Mouse (Mus musculus) kidney, postnatal 0 days (tissue): ENCODE measurements around the gene Bbx. TPM values are rescaled to one million over a fixed set of nuclear protein-coding genes. Genes with fewer than 3 reads are reported as not detected.
A peak's percentile ranks its signal among the peaks of the same experiment; 100 is the strongest.

Source experiments
- ATAC-seq: fragments of 200-750 bp; cut with Nextera tagmentation; replicated peaks from 2 replicates; pipeline ENCODE4 v1.8.0; 2017; ENCODE audit warnings: low read depth, moderate number of reproducible peaks, moderate TSS enrichment, moderate library complexity; ENCODE audit not compliant: low FRiP score
- DNase-seq: peaks from one replicate; pipeline ENCODE4 v3.0.0-alpha.2; 2016; ENCODE audit warnings: low spot score
- H3K27ac ChIP-seq: fragments of 300-500 bp; sonication (generic); 2 replicates; pipeline ENCODE4 v1.5.1; 2014; ENCODE audit warnings: mild to moderate bottlenecking
- H3K27me3 ChIP-seq: fragments of 300-500 bp; sonication (generic); 2 replicates; pipeline ENCODE4 v1.6.1; 2014; ENCODE audit warnings: low read length, mixed read lengths; ENCODE audit not compliant: insufficient read depth
- H3K36me3 ChIP-seq: fragments of 300-500 bp; sonication (generic); 2 replicates; pipeline ENCODE4 v1.6.1; 2014; ENCODE audit warnings: low read length, mixed read lengths; ENCODE audit not compliant: insufficient read depth
- H3K4me1 ChIP-seq: fragments of 300-500 bp; sonication (generic); replicated peaks from 2 replicates; pipeline ENCODE4 v1.6.1; 2014; ENCODE audit warnings: antibody characterized with exemption, low read length, mixed read lengths; ENCODE audit not compliant: insufficient read depth
- H3K4me2 ChIP-seq: fragments of 300-500 bp; sonication (generic); 2 replicates; pipeline ENCODE4 v1.6.1; 2014; ENCODE audit warnings: mild to moderate bottlenecking, low read length, moderate library complexity, mixed read lengths
- H3K4me3 ChIP-seq: fragments of 300-500 bp; sonication (generic); replicated peaks from 2 replicates; pipeline ENCODE4 v1.5.1; 2014; ENCODE audit warnings: low read depth, low read length
- H3K9ac ChIP-seq: fragments of 300-500 bp; sonication (generic); 2 replicates; pipeline ENCODE4 v1.6.1; 2014; ENCODE audit warnings: low read depth, low read length
- H3K9me3 ChIP-seq: fragments of 300-500 bp; sonication (generic); replicated peaks from 2 replicates; pipeline ENCODE4 v1.6.1; 2016; ENCODE audit warnings: low read length, inconsistent platforms, mixed read lengths
- CTCF ChIP-seq: IDR thresholded peaks from 2 replicates; pipeline ENCODE4 v1.5.1; 2016; ENCODE audit warnings: antibody characterized with exemption, low read depth, mild to moderate bottlenecking, moderate library complexity
- WGBS: fragments of 180-500 bp; shearing (Covaris S2); extraction: QIAGEN DNeasy Blood & Tissue Kit; methylation state at CpG from one replicate; pipeline ENCODE4 v1.1.7; 2014; 5-methylcytosine and 5-hydroxymethylcytosine counted together
- polyA plus RNA-seq: library from polyadenylated mRNA; unstranded; fragments of >200 nt; fragmentation: Nextera tagmentation; extraction: Ambion mirVana; gene quantifications from 2 replicates; pipeline ENCODE4 v1.2.1, GENCODE M21; 2015

Gene Bbx
- polyA plus RNA-seq, 1 experiment from 2014 or later = 25.5 TPM

DNA sequence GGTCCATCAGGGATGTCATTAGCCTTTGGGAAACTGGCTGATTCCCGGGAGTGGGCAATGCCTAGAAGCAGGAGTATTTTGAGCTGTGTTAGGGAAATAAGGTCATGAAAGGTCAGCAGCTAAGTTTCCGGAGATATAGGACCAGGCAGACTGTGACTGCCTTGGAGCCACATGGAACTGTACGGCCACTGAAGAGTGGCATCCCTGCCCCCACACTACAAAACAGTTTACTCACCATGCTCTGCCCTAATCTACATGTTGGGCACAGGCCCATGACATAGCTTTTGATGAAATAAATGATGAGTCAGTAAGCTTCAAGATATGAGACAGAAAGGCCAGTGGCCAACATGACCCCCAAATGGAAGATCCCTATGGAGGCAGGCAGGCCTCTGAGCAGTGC, 60.7 kb downstream of the Bbx start:
- Histone ChIP-seq H3K4me2 (no peak overlapping the region), H3K4me3 (no peak overlapping the region), H3K9ac (no peak overlapping the region), H3K9me3 (no peaks in the 10 kb centered on the region), H3K27ac (no peak overlapping the region), H3K36me3 (no peaks in the 10 kb centered on the region), H3K27me3 (no peaks in the 10 kb centered on the region), H3K4me1 (peaks cover 4% of the 10 kb centered on the region; the same call in 1 of the 2 replicates)
- no peak for ATAC-seq
- 18% methylated on average over 3 of the region's 3 CpGs for WGBS
- TF ChIP-seq CTCF = no peak
- DNase-seq = no peak

DNA sequence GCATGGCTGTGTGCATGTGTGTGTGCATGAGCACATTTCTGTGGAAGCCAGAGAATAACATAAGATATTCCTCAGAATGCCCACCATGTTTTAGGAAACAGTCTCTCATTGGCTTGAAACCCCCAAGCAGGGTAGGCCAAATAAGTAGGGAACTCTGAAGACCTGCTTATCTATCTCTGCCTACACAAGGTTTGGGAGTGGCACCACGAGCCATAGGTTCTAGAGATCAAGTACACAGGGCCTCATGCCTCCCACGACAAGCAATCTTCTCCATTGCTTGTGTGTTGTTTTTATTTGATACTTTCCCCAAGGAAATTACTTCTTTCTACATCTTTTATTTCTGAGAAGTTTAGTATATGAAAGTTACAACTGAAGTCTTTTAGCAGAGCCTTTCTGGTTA, 61.8 kb downstream of the Bbx start:
- 70% methylated on average over 2 of the region's 2 CpGs for WGBS
- no peak for ATAC-seq
- Histone ChIP-seq H3K4me2 (no peak overlapping the region), H3K9ac (no peak overlapping the region), H3K27ac (no peak overlapping the region), H3K4me3 (no peak overlapping the region), H3K9me3 (no peaks in the 10 kb centered on the region), H3K36me3 (no peaks in the 10 kb centered on the region), H3K4me1 (peaks cover 4% of the 10 kb centered on the region; the same call in 1 of the 2 replicates), H3K27me3 (no peaks in the 10 kb centered on the region)
- TF ChIP-seq CTCF = no peak
- DNase-seq = no peak

DNA sequence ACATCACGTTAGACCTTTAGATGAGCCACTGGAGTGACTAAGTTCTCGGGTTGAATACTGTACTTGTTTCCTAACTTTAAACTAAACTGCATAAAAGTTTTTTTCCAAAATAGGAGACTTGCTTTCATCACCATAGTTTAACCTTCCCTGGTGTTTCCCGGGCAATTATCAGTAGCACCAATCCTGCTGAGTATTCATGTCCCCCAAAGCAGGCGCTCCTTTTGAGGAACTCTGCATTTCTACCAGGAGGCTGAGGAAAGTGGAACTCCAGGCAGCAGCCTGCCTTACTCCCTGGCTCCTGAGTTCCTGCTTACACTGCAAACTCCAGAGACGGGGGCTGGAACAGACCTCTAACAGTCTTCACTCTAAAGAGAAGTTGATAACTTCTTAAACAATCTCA, 65.6 kb downstream of the Bbx start:
- no peak for ATAC-seq
- no peak for TF ChIP-seq CTCF
- WGBS = 61% methylated on average over 5 of the region's 5 CpGs

DNA sequence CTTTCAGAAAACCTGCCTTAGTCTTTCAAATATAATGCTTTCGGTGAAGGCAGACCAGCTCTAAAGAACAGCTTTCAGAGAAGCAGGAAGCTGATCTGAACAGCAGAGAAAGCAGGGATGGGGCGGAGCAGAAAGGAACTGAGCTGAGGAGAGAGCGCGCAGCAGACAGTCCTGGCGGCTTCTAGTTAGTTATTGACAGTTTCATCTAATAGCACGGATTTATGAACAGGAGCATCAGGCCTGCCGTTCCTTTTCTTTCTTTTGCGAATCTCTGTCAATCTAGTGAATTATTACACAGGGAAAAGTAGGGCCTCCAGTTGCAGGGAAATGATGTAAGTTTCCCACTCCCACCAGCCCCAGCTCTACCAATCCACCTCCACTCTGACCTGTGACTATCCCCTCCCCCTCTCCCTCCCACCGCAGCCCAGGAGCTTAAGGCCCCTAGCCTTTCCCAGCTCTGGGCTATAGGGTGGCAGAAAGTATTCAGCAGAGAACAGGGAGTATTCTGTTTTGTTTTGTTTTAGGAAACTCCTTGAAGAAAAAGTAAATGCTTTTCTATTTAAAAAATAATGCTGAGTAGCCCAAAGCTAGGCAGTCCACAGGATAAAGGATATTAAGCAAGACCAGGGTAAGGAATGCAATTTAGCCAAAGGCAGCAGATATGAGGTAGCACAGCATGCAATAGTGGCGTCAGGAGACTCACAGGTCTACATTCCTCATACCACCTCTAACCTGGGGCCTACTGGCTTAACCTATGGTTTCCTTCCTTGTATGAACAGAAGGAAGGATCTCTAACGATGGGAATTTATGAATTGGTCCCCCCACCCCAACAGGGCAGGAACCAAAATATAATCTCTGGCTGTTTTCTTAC, 67.8 kb downstream of the Bbx start:
- Histone ChIP-seq H3K27ac (peak overlapping the region; percentile 90), H3K4me2 (peak overlapping the region; percentile 70), H3K36me3 (no peaks in the 10 kb centered on the region), H3K9me3 (no peaks in the 10 kb centered on the region), H3K4me3 (peak overlapping the region; percentile 50), H3K4me1 (0 out of 2 replicates have a peak, but pooled peaks cover 4% of the 10 kb centered on the region), H3K27me3 (no peaks in the 10 kb centered on the region), H3K9ac (peak overlapping the region; percentile 44)
- peak; percentile 95 for ATAC-seq
- WGBS = 5% methylated on average over 11 of the region's 11 CpGs
- DNase-seq = peak; percentile 82
- no peak for TF ChIP-seq CTCF

More for the DNA sequence above, 65.6 kb downstream of the Bbx start:
- no peak overlapping the region for H3K9ac ChIP-seq
- DNase-seq = no peak
- H3K4me2 ChIP-seq = no peak overlapping the region
- H3K4me1 ChIP-seq = 0 out of 2 replicates have a peak, but pooled peaks cover 6% of the 10 kb centered on the region
- no peaks in the 10 kb centered on the region for H3K27me3 ChIP-seq
- no peaks in the 10 kb centered on the region for H3K36me3 ChIP-seq
- H3K9me3 ChIP-seq = no peaks in the 10 kb centered on the region
- no peak overlapping the region for H3K27ac ChIP-seq
- no peak overlapping the region for H3K4me3 ChIP-seq

DNA sequence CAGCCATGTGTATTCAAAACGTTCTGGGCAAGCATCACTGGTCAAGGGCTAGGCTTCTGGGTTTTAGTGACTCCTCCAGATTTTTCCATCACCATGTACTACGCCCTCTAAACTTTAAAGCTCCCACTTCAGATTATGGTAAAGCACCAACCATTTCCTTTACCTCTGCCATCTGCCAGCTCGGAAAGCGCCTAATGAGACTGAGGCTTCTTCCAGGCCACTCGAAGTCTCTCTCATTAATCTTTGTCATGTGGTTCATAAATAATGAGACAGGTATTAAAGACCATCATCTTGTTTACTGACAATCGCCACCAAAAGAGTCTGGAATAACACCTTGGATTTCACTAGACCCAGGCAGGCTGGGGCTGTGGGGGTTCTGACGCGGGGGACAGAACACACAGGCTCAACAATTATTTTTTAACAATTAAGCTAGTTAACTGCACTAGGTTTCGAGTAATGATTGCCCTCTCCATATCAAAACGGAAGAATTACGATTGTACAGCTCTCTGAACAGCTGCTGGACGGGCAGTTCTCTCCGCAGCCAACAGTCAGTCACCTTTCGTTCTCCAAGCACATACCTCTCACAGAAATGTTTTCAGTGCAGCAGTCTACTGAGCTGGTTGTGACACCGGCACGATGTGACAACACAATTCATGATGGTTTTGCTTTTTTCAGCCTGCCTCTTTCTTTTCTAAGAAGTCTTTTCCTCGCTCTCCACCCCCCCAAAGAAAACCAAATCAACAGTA, 68.6 kb downstream of the Bbx start:
- Histone ChIP-seq H3K36me3 (no peaks in the 10 kb centered on the region), H3K27me3 (no peaks in the 10 kb centered on the region), H3K9me3 (no peaks in the 10 kb centered on the region), H3K4me1 (0 out of 2 replicates have a peak, but pooled peaks cover 4% of the 10 kb centered on the region), H3K9ac (peak overlapping the region; percentile 44), H3K4me2 (peak overlapping the region; percentile 70), H3K27ac (peak overlapping the region; percentile 90), H3K4me3 (peak overlapping the region; percentile 50)
- WGBS = 15% methylated on average over 17 of the region's 17 CpGs
- ATAC-seq = 0 out of 2 replicates have a peak, but pooled peaks have one; percentile 44
- peak; percentile 46 for DNase-seq
- no peak for TF ChIP-seq CTCF

DNA sequence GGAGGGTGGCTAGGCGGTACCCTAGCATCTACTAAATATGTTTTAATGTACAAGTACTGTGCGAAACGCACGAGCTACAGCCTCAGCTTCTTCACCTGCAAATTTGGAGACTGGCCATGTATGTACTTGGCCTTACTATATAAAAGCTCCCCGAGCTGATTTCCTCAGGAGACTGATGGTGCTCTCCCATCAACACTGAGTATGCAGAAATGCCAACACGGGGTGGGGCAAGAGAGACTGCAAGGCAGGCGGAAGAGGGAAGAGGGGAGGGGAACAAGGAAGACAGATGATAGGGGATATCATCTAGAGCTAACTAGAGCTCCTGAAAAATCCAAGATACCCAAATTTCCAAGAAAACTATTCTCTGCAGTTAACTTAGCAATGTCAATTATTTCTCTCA, 71.6 kb downstream of the Bbx start:
- Histone ChIP-seq H3K4me3 (no peak overlapping the region), H3K9me3 (no peaks in the 10 kb centered on the region), H3K27me3 (no peaks in the 10 kb centered on the region), H3K4me2 (no peak overlapping the region), H3K9ac (no peak overlapping the region), H3K36me3 (no peaks in the 10 kb centered on the region), H3K27ac (no peak overlapping the region), H3K4me1 (0 out of 2 replicates have a peak, but pooled peaks cover 4% of the 10 kb centered on the region)
- no peak for TF ChIP-seq CTCF
- 82% methylated on average over 7 of the region's 7 CpGs for WGBS
- no peak for ATAC-seq
- no peak for DNase-seq
